Mouse (Mus musculus) ES-Bruce4 (cell line): Measurements from ENCODE around the gene Bend5. TPM values are rescaled to one million over a fixed set of nuclear protein-coding genes. Genes with fewer than 3 reads are reported as not detected.

Source experiments
- H3K27ac ChIP-seq: 2 replicates; pipeline ENCODE4 v1.5.1; 2012; ENCODE audit warnings: low read length, inconsistent platforms; ENCODE audit not compliant: insufficient read depth
- H3K27me3 ChIP-seq: 2 replicates; pipeline ENCODE4 v1.6.1; 2012; ENCODE audit warnings: mild to moderate bottlenecking, low read length, inconsistent platforms; ENCODE audit not compliant: control insufficient read depth, poor library complexity, insufficient read depth, severe bottlenecking
- H3K36me3 ChIP-seq: 2 replicates; pipeline ENCODE4 v1.6.1; 2012; ENCODE audit warnings: inconsistent platforms, mild to moderate bottlenecking, low read length, moderate library complexity; ENCODE audit not compliant: control insufficient read depth, poor library complexity, insufficient read depth, severe bottlenecking
- H3K4me1 ChIP-seq: one replicate; pipeline ENCODE4 v1.8.1; 2011; ENCODE audit warnings: low read length; ENCODE audit not compliant: control insufficient read depth, insufficient read depth
- H3K4me3 ChIP-seq: 2 replicates; pipeline ENCODE4 v1.5.1; 2011; ENCODE audit warnings: low read depth, mild to moderate bottlenecking, low read length
- H3K9ac ChIP-seq: 2 replicates; pipeline ENCODE4 v1.6.1; 2012; ENCODE audit warnings: low read depth, mild to moderate bottlenecking, inconsistent platforms; ENCODE audit not compliant: poor library complexity, severe bottlenecking
- H3K9me3 ChIP-seq: replicated peaks from 2 replicates; pipeline ENCODE4 v1.6.1; 2012; ENCODE audit warnings: mild to moderate bottlenecking, low read length, inconsistent platforms; ENCODE audit not compliant: control insufficient read depth, poor library complexity, insufficient read depth, severe bottlenecking
- CTCF ChIP-seq: IDR thresholded peaks from one replicate; pipeline ENCODE4 v1.8.1; 2011; ENCODE audit warnings: low read depth, low read length
- EP300 ChIP-seq: IDR thresholded peaks from 2 replicates; pipeline ENCODE4 v1.6.1; 2011; ENCODE audit warnings: low read depth, low read length; ENCODE audit not compliant: insufficient read depth
- POLR2A ChIP-seq: IDR thresholded peaks from one replicate; pipeline ENCODE4 v1.8.1; 2011; ENCODE audit warnings: low read length; ENCODE audit not compliant: insufficient read depth
- polyA plus RNA-seq: library from polyadenylated mRNA; stranded (reverse); fragments of >200 nt; gene quantifications from 2 replicates; pipeline ENCODE4 v1.2.4, GENCODE M21; 2011; ENCODE audit warnings: low read depth; ENCODE audit not compliant: missing spikeins, insufficient read depth, insufficient read length

Gene Bend5
- polyA plus RNA-seq, 1 experiment = 4.0 TPM

DNA sequence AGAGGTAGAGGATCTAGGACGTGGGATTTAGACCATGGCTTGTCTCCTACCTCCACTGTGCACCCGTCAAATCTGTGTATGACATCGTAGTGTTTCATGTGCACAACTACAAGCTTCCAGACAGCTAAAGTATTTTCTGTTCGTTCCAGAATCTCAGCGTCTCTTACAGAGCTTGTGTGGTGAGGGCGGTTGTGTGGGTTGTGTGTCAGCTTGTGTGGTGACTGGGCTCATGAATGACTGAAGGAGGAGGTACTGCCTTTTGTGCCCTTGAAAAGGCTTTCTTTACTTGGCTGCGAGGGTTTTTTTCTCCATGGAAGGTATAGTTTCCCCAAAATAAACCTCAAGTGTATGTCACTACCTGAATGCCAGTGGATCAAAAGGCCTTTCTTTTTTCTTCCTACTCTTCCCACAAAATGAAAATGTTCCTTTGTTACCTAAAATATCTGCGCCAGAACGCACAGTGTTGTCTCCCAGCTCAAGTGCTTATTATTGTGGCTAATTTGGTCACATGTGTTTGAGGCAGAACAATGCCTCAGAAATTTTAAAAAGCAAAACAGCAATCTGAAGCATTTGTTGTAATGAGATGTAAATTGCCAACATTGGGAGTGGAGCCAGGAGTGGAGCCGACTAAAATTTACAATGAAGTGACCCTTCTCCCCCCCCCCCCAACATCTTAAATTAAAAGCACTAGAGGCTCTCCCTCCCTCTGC lies 29.3 kb downstream of the Bend5 start:
- Histone ChIP-seq H3K27ac (no peak overlapping the region), H3K9ac (no peak overlapping the region), H3K4me3 (no peak overlapping the region), H3K4me1 (no peaks in the 10 kb centered on the region), H3K36me3 (no peaks in the 10 kb centered on the region), H3K27me3 (no peaks in the 10 kb centered on the region), H3K9me3 (no peaks in the 10 kb centered on the region)
- no peak for TF ChIP-seq EP300
- TF ChIP-seq CTCF = no peak
- no peak for TF ChIP-seq POLR2A

DNA sequence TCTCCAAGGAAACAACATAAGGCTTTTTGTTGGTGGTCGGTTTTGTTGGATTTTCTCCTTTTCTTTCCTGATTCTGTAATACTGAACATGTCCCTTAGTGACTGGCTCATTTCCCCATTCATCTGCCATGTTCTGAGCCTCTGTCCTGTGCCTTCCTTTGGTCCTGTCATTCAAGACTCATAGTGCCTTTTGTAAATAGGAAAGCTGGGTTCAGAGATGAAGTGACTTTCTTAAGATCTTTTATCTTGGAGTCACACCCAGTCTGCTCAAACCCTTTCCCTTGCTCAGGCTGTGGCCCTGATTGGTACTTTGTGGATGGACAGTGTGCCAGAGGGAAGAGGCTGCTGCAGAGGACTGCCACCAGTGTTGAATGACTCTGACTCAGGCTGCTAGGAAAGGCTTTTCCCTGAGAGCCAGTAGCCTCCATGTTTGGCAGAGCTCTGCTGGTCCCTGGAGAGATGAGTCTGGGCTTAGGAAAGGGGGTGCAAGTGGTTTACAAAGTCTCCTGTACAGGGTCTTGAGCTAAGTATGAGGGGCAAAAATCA lies 29.9 kb downstream of the Bend5 start:
- no peak for TF ChIP-seq EP300
- H3K27ac ChIP-seq = no peak overlapping the region
- H3K27me3 ChIP-seq = no peaks in the 10 kb centered on the region
- no peak overlapping the region for H3K4me3 ChIP-seq
- no peaks in the 10 kb centered on the region for H3K36me3 ChIP-seq
- no peaks in the 10 kb centered on the region for H3K4me1 ChIP-seq
- H3K9me3 ChIP-seq = no peaks in the 10 kb centered on the region
- H3K9ac ChIP-seq = no peak overlapping the region

DNA sequence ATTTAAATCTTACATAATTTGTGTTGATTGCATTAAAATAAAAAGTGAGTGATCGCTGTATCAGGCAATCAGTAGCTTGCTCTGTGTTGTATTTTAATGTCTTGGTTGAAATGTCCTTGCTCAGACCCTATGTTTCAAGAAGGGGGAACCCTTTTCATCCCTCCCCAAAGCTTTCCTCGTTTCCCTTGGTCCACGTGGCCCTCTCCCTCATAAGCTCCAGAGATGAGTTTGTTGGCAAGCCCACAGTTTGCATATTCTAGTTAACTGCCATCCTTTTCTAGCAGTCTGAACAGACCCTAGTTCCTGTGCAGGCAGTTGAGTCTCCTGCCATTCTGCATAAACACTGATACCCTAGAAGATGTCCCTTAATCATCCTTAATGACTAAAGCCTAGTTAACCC lies 33.1 kb downstream of the Bend5 start:
- TF ChIP-seq POLR2A = no peak
- TF ChIP-seq CTCF = no peak
- TF ChIP-seq EP300 = no peak
- Histone ChIP-seq H3K9ac (no peak overlapping the region), H3K9me3 (no peaks in the 10 kb centered on the region), H3K4me1 (no peaks in the 10 kb centered on the region), H3K36me3 (no peaks in the 10 kb centered on the region), H3K27me3 (no peaks in the 10 kb centered on the region), H3K27ac (no peak overlapping the region), H3K4me3 (no peak overlapping the region)

DNA sequence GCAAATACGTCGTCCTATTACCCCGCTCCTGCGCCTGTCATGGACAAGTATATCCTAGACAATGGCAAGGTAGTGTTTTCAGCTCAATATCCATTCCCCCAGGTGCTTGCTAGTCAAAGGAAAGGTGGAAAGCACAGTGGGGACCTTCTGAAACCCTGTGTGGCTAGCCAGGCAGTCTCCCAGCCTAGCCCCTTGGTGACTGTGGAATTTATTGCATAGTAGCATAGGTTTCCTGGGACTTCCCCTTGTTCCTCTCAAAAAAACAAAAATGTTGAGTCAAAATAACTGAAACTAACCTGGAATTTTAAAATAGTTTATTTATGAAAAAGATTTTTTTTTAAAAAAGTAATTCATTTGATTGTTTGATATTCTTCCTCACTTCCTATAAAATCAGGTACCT lies 33.8 kb downstream of the Bend5 start:
- Histone ChIP-seq H3K4me3 (no peak overlapping the region), H3K27me3 (no peaks in the 10 kb centered on the region), H3K27ac (no peak overlapping the region), H3K9ac (no peak overlapping the region), H3K36me3 (no peaks in the 10 kb centered on the region), H3K9me3 (no peaks in the 10 kb centered on the region), H3K4me1 (no peaks in the 10 kb centered on the region)
- no peak for TF ChIP-seq CTCF
- no peak for TF ChIP-seq EP300
- no peak for TF ChIP-seq POLR2A

DNA sequence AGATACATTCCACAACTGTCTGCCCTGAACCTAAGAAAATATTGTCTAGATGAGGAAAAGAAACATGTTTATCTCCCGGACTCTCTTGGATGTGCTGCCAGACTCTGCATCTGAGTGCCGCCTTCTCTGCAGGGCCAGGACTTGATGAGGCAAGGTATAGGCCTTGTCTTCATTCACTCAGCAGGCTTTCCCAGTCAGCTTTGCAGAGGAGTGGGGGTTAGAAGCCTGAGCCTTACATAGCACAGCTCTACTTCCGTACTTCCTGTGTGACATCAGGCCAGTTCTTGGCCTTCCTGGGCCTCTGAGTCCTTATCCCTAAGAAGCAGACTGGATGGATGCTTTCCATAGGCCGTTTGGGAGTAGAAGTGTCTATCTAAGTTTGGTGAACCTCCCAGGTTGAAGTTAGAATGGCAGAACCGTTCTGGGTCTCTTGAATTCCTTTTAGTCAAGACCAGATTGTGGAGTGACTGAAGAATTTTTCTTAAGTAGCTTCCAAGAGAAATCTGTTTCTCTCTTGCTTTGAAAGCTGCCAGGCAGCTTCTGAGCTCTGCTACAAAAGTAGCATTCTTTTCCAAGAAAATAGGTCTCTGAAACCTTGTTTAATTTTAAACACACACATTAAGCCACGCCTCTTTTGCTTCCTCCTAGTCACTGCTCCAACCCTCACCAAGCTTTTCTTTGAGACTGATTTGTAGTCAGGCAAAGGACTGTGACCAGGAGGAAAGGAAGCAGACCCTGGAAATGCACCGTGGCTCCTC lies 34.8 kb downstream of the Bend5 start:
- TF ChIP-seq POLR2A = no peak
- TF ChIP-seq CTCF = no peak
- no peak for TF ChIP-seq EP300
- Histone ChIP-seq H3K27me3 (no peaks in the 10 kb centered on the region), H3K4me3 (no peak overlapping the region), H3K27ac (no peak overlapping the region), H3K9ac (no peak overlapping the region), H3K9me3 (no peaks in the 10 kb centered on the region), H3K4me1 (no peaks in the 10 kb centered on the region), H3K36me3 (no peaks in the 10 kb centered on the region)
